Mouse (Mus musculus) myocyte (in vitro differentiated cells): Measurements from ENCODE around the gene Kcnmb4. TPM values are rescaled to one million over a fixed set of nuclear protein-coding genes. Genes with fewer than 3 reads are reported as not detected.

Experiments
- H3K27me3 ChIP-seq: one replicate; pipeline ENCODE4 v1.6.1; 2011; ENCODE audit not compliant: control insufficient read depth, insufficient read depth, insufficient read length
- H3K36me3 ChIP-seq: one replicate; pipeline ENCODE4 v1.6.1; 2011; ENCODE audit not compliant: control insufficient read depth, insufficient read depth
- H3K4me2 ChIP-seq: one replicate; pipeline ENCODE4 v1.6.1; 2011; ENCODE audit warnings: low read depth, control low read depth
- H3K4me3 ChIP-seq: one replicate; pipeline ENCODE4 v1.5.1; 2011; ENCODE audit warnings: mild to moderate bottlenecking, control low read depth, moderate library complexity
- H3K79me2 ChIP-seq: one replicate; pipeline ENCODE4 v1.6.1; 2011; ENCODE audit not compliant: control insufficient read depth, insufficient read depth
- H3ac ChIP-seq: one replicate; pipeline ENCODE4 v1.6.1; 2011; ENCODE audit not compliant: control insufficient read depth, insufficient read length
- CEBPB ChIP-seq: IDR thresholded peaks from 2 replicates; pipeline ENCODE4 v1.6.1; 2011; ENCODE audit warnings: mild to moderate bottlenecking, moderate library complexity; ENCODE audit not compliant: poor library complexity, insufficient read depth, severe bottlenecking
- E2F4 ChIP-seq: IDR thresholded peaks from one replicate; pipeline ENCODE4 v1.6.1; 2011; ENCODE audit warnings: mild to moderate bottlenecking, control low read depth, moderate library complexity; ENCODE audit not compliant: insufficient read depth
- MAX ChIP-seq: IDR thresholded peaks from one replicate; pipeline ENCODE4 v1.6.1; 2011; ENCODE audit warnings: low read depth, mild to moderate bottlenecking, control low read depth
- MYOD1 ChIP-seq, 3 experiments: IDR thresholded peaks; one replicate each; pipeline ENCODE4 v1.6.1; 2011; ENCODE audit warnings: control low read depth in 2 of 3, low read depth in 2 of 3, mild to moderate bottlenecking in 2 of 3, moderate library complexity in 1 of 3; ENCODE audit not compliant: insufficient read length in 2 of 3, control insufficient read depth in 1 of 3
- MYOG ChIP-seq, 3 experiments: IDR thresholded peaks; one replicate each; pipeline ENCODE4 v1.6.1; 2011; ENCODE audit warnings: control low read depth in 2 of 3, low read depth in 2 of 3, mild to moderate bottlenecking in 2 of 3; ENCODE audit not compliant: insufficient read length in 2 of 3, control insufficient read depth in 1 of 3, insufficient read depth in 1 of 3
- POLR2A ChIP-seq: IDR thresholded peaks from one replicate; pipeline ENCODE4 v1.6.1; 2011; ENCODE audit warnings: low read depth, mild to moderate bottlenecking, control low read depth, moderate library complexity; ENCODE audit not compliant: insufficient read length
- POLR2AphosphoS2 ChIP-seq: IDR thresholded peaks from one replicate; pipeline ENCODE4 v1.6.1; 2011; ENCODE audit warnings: low read depth, control low read depth; ENCODE audit not compliant: insufficient read length
- REST ChIP-seq: IDR thresholded peaks from one replicate; pipeline ENCODE4 v1.6.1; 2011; ENCODE audit warnings: mild to moderate bottlenecking, control low read depth, moderate library complexity; ENCODE audit not compliant: insufficient read depth, insufficient read length
- SRF ChIP-seq: IDR thresholded peaks from one replicate; pipeline ENCODE4 v1.6.1; 2011; ENCODE audit warnings: low read depth; ENCODE audit not compliant: control insufficient read depth, insufficient read length
- TCF12 ChIP-seq: IDR thresholded peaks from one replicate; pipeline ENCODE4 v1.6.1; 2011; ENCODE audit warnings: mild to moderate bottlenecking, control low read depth; ENCODE audit not compliant: poor library complexity, insufficient read depth, severe bottlenecking
- TCF3 ChIP-seq: IDR thresholded peaks from one replicate; pipeline ENCODE4 v1.6.1; 2011; ENCODE audit warnings: low read depth, control low read depth; ENCODE audit not compliant: insufficient read length
- USF1 ChIP-seq: IDR thresholded peaks from one replicate; pipeline ENCODE4 v1.6.1; 2011; ENCODE audit warnings: low read depth, mild to moderate bottlenecking, control low read depth, moderate library complexity
- polyA plus RNA-seq: library from polyadenylated mRNA; unstranded; fragments of >200 nt; fragmentation: generic; extraction: Trizol; gene quantifications from one replicate; pipeline ENCODE4 v1.2.1, GENCODE M21; 2012; ENCODE audit warnings: missing spikeins

The Kcnmb4 gene
- polyA plus RNA-seq, 1 experiment: 2.1 TPM

DNA sequence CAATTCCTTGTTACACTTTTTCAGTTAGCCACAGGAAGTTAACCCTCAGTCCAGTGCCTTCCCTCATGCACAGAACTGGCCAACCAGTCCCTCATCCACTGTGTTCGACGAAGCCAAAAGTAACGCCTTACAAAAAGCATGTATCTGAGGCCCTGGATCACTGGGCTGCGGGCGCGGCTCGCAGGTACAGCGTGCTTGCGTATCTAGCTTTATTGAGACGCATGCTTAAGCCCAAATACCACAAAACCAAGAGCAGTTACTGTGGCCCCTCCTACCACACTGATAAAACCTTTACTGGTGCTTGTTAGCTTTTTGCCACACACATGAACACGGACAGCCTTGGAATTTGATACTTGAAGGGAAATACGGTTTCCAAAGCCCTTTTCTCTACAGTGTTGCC, 8.2 kb upstream of the Kcnmb4 start:
- Histone ChIP-seq H3ac (no peak overlapping the region), H3K4me3 (no peak overlapping the region), H3K79me2 (no peaks in the 10 kb centered on the region), H3K27me3 (no peaks in the 10 kb centered on the region), H3K36me3 (peaks cover 16% of the 10 kb centered on the region), H3K4me2 (no peak overlapping the region)
- TF ChIP-seq SRF (no peak), MYOG (IDR thresholded peaks at IDR 0.05; ENCODE audit: control insufficient read depth in 1 of 3, insufficient read depth in 1 of 3, insufficient read length in 2 of 3, low read depth in 2 of 3) (no peak)

DNA sequence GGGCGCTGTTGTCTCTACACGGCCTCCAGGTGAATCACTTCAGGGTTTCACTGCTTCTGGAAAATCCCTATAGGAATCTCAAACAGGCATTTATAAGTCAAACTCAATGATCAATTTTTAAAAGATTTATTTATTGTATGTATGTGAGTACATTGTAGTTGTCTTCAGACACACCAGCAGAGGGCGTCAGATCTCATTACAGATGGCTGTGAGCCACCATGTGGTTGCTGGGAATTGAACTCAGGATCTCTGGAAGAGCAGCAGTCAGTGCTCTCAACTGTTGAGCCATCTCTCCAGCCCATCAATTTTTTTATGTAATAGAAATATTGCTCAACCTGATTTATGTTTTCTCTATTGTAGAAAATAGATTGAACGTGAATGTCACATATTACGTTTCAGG, 7.3 kb upstream of the Kcnmb4 start:
- H3K4me2 ChIP-seq: no peak overlapping the region
- H3K27me3 ChIP-seq: no peaks in the 10 kb centered on the region
- no peak overlapping the region for H3K4me3 ChIP-seq
- H3K36me3 ChIP-seq: peaks cover 16% of the 10 kb centered on the region
- TF ChIP-seq MAX (no peak), E2F4 (no peak), POLR2A (no peak), POLR2AphosphoS2 (no peak), USF1 (no peak), SRF (no peak), TCF3 (no peak), MYOG (IDR thresholded peaks at IDR 0.05; ENCODE audit: control insufficient read depth in 1 of 3, insufficient read depth in 1 of 3, insufficient read length in 2 of 3, low read depth in 2 of 3) (no peak)
- no peak overlapping the region for H3ac ChIP-seq
- no peaks in the 10 kb centered on the region for H3K79me2 ChIP-seq

DNA sequence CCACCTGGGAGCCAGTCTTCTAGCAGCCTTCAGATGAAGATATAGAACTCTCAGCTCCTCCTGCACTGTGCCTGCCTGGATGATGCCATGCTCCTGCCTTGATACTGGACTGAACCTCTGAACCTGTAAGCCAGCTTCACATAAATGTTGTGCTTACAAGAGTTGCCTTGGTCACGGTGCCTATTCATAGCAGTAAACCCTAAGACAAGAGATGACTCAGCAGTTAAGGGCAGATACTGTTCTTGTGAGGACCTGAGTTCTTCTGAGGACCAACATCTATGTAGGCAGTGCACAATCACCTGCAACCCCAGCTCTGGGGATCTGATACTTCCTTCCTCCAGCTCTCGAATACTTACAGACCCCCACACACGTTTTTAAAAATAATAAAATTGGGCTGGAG, 2.9 kb upstream of the Kcnmb4 start:
- no peaks in the 10 kb centered on the region for H3K36me3 ChIP-seq
- no peak overlapping the region for H3K4me2 ChIP-seq
- no peaks in the 10 kb centered on the region for H3K79me2 ChIP-seq
- no peak overlapping the region for H3ac ChIP-seq
- H3K4me3 ChIP-seq: no peak overlapping the region
- no peaks in the 10 kb centered on the region for H3K27me3 ChIP-seq
- TF ChIP-seq USF1 (no peak), TCF12 (no peak), POLR2A (no peak), POLR2AphosphoS2 (no peak), MYOG (IDR thresholded peaks at IDR 0.05; ENCODE audit: control insufficient read depth in 1 of 3, insufficient read depth in 1 of 3, insufficient read length in 2 of 3, low read depth in 2 of 3) (no peak), SRF (no peak)

DNA sequence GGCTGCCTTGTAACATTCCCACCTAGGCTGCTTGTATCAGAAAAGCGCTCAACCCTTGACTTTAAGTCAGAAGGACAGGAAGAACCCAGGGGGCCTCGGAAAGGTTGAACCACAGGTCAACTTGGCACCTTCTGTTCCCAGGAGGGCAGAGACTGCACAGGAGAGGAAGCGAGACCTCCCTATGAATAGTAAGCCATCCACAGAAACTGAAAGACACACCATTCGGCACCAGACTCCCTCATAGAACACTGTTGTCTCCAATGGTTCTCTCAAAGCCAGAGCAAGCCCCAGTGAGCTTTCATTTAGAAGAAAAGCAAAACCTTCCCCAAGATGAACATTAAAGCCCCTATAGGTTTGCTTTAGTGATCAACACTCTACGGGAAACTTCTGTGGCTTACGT, 2.0 kb upstream of the Kcnmb4 start:
- TF ChIP-seq MYOG (IDR thresholded peaks at IDR 0.05; ENCODE audit: control insufficient read depth in 1 of 3, insufficient read depth in 1 of 3, insufficient read length in 2 of 3, low read depth in 2 of 3) (no peak), SRF (no peak)
- Histone ChIP-seq H3K36me3 (no peaks in the 10 kb centered on the region), H3K27me3 (no peaks in the 10 kb centered on the region), H3K4me3 (no peak overlapping the region), H3ac (no peak overlapping the region), H3K79me2 (no peaks in the 10 kb centered on the region), H3K4me2 (no peak overlapping the region)

DNA sequence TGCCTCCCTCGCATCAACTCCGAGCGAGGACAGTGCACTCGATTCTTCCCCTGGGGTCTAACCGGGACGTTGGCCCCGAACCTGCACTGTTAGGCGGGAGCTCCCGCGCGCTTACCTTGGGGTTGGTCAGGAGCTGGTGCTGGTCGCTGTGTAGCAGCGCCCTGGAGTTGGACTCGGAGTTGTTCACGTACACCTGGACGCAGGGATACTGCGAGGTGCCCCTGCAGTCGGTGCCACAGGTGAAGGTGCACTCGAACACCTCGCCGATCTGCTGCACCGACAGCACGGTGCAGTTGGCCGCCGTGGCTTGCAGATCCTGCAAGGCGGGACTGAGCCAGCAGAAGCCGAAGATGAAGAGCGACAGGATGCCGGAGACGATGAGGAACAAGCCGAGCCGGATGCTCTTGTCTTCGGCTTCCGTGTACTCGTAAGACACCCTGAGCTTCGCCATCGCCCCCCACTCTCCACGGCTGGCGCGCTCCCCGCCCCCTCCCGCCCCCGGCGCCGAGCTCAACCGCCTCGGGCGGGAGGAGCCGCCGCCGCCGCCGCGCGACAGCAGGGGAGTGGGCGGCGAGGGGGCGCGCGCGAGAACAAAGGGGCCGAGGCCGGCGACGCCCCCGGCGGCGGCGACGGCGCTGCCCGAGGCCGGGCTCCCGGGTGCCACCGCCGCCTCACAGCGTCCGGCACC, 463 bp downstream of the Kcnmb4 start:
- Histone ChIP-seq H3ac (peak overlapping the region; percentile 7), H3K79me2 (no peaks in the 10 kb centered on the region), H3K36me3 (no peaks in the 10 kb centered on the region), H3K27me3 (no peaks in the 10 kb centered on the region), H3K4me2 (peak overlapping the region; percentile 81), H3K4me3 (peak overlapping the region; percentile 30)
- TF ChIP-seq POLR2A (no peak), MAX (no peak), CEBPB (no peak), TCF3 (no peak), MYOG (IDR thresholded peaks at IDR 0.05; ENCODE audit: control insufficient read depth in 1 of 3, insufficient read depth in 1 of 3, insufficient read length in 2 of 3, low read depth in 2 of 3) (no peak), MYOD1 (IDR thresholded peaks at IDR 0.05; ENCODE audit: control insufficient read depth in 1 of 3, insufficient read length in 2 of 3, low read depth in 2 of 3) (no peak)

DNA sequence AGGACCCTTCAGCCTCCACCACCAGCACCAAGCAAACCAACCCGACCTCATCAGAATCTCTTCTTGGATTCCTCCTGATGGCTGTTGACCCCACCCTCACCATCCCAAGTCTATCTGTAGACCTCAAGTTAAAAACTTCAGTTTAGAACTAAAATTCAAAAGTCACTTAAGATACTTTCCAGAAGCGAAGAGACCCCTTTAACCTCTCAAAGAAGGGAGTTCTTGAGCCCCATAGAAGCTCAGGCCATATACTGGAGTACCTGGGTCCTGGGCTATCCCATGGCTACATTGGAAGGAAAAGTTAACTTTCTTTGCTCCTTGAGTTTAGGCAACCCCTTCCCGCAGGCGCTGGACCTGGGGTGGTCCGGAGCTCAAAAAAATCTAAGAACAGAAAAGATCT, 1.1 kb downstream of the Kcnmb4 start:
- H3K4me2 ChIP-seq: peak overlapping the region; percentile 81
- H3K36me3 ChIP-seq: no peaks in the 10 kb centered on the region
- H3K79me2 ChIP-seq: no peaks in the 10 kb centered on the region
- no peaks in the 10 kb centered on the region for H3K27me3 ChIP-seq
- peak overlapping the region; percentile 30 for H3K4me3 ChIP-seq
- TF ChIP-seq SRF: no peak
- TF ChIP-seq E2F4: no peak
- TF ChIP-seq TCF3: no peak
- TF ChIP-seq REST: no peak
- TF ChIP-seq CEBPB: no peak
- no peak for TF ChIP-seq MAX
- TF ChIP-seq MYOG (IDR thresholded peaks at IDR 0.05; ENCODE audit: control insufficient read depth in 1 of 3, insufficient read depth in 1 of 3, insufficient read length in 2 of 3, low read depth in 2 of 3): no peak
- TF ChIP-seq MYOD1 (IDR thresholded peaks at IDR 0.05; ENCODE audit: control insufficient read depth in 1 of 3, insufficient read length in 2 of 3, low read depth in 2 of 3): no peak
- no peak for TF ChIP-seq POLR2AphosphoS2
- no peak for TF ChIP-seq TCF12
- TF ChIP-seq USF1: no peak
- no peak for TF ChIP-seq POLR2A
- H3ac ChIP-seq: peak overlapping the region; percentile 7
